Mouse (Mus musculus) heart, adult 2 months (tissue): ENCODE measurements around the gene Rnaseh2b. TPM values are rescaled to one million over a fixed set of nuclear protein-coding genes. Genes with fewer than 3 reads are reported as not detected.
A peak's percentile ranks its signal among the peaks of the same experiment; 100 is the strongest.

Experiments used
- DNase-seq, 2 experiments: peaks; one replicate each; pipeline ENCODE4 v3.0.0; 2021
- H3K27ac ChIP-seq: fragments of 200-600 bp; 2 replicates; pipeline ENCODE4 v1.8.1; 2022
- H3K27me3 ChIP-seq: fragments of 200-500 bp; 2 replicates; pipeline ENCODE4 v1.6.1; 2012; ENCODE audit warnings: mild to moderate bottlenecking, low read length, inconsistent platforms, mixed read lengths; ENCODE audit not compliant: control insufficient read depth, insufficient read depth
- H3K36me3 ChIP-seq: fragments of 200-500 bp; 2 replicates; pipeline ENCODE4 v1.6.1; 2012; ENCODE audit warnings: low read length, inconsistent platforms; ENCODE audit not compliant: control insufficient read depth, insufficient read depth
- H3K4me1 ChIP-seq: fragments of 200-500 bp; 2 replicates; pipeline ENCODE4 v1.6.1; 2011; ENCODE audit warnings: low read length; ENCODE audit not compliant: control insufficient read depth, insufficient read depth
- H3K4me3 ChIP-seq: fragments of 200-600 bp; 2 replicates; pipeline ENCODE4 v1.8.1; 2022
- H3K79me2 ChIP-seq: fragments of 200-500 bp; replicated peaks from 2 replicates; pipeline ENCODE4 v1.6.1; 2012; ENCODE audit warnings: mild to moderate bottlenecking, inconsistent platforms, low read length, moderate library complexity, mixed read lengths; ENCODE audit not compliant: control insufficient read depth, insufficient read depth
- H3K9ac ChIP-seq: fragments of 200-500 bp; 2 replicates; pipeline ENCODE4 v1.6.1; 2012; ENCODE audit warnings: low read depth, mild to moderate bottlenecking, control low read depth, inconsistent platforms, low read length, mixed read lengths
- CTCF ChIP-seq: fragments of 200-600 bp; IDR thresholded peaks from 2 replicates; pipeline ENCODE4 v1.8.1; 2022; ENCODE audit warnings: antibody characterized with exemption, mild to moderate bottlenecking, moderate library complexity
- EP300 ChIP-seq: fragments of 200-500 bp; IDR thresholded peaks from 2 replicates; pipeline ENCODE4 v1.6.1; 2011; ENCODE audit warnings: low read depth, low read length, control low read depth; ENCODE audit not compliant: insufficient read depth
- POLR2A ChIP-seq: fragments of 200-500 bp; IDR thresholded peaks from 2 replicates; pipeline ENCODE4 v1.6.1; 2011; ENCODE audit warnings: mild to moderate bottlenecking, low read depth, low read length, control low read depth; ENCODE audit not compliant: insufficient read depth
- WGBS: fragments of 180-500 bp; shearing (Covaris S2); methylation state at CpG from one replicate; pipeline ENCODE4 v1.1.7; 2018; 5-methylcytosine and 5-hydroxymethylcytosine counted together
- intact Hi-C: fragments of 180-260 bp; cut with DNase I; formaldehyde crosslinking; loops from one replicate; pipeline ENCODE4 v1.15.1; 2025
- polyA plus RNA-seq: library from polyadenylated mRNA; depleted of rRNA; stranded (reverse); fragments of >200 nt; gene quantifications from 2 replicates; pipeline ENCODE4 v1.2.3, GENCODE M21; 2012
- total RNA-seq, 2 experiments: library from RNA; stranded (reverse); gene quantifications; 2 replicates each; pipeline ENCODE4 v1.2.3; 2021

Rnaseh2b gene
- total and polyA plus RNA-seq, 3 experiments: 3.3 to 9.8 (median 9.3) TPM

DNA sequence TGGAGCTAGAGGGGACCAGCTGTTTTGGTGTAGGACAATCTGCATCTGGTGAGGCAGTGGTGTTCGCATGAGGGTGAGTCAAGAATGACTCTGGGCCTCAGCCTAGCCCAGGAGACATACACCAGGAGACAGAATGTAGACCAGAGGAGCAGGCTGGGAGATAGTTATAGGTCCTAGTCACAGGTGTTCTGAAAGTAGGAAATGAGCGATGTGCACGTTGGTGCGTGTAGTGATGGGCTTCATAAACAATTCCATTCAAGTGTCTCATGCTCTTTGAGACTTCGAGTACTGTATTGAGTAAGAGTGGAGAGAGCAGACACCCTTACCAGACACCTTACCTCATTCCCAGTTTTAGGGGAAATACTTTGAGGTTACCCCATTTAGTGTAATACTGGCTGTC, 61.4 kb downstream of the Rnaseh2b start:
- H3K27me3 ChIP-seq: no peaks in the 10 kb centered on the region
- H3K9ac ChIP-seq: no peak overlapping the region
- peaks cover 2% of the 10 kb centered on the region; the same call in 1 of the 2 replicates for H3K36me3 ChIP-seq
- TF ChIP-seq CTCF: no peak
- TF ChIP-seq EP300: no peak
- TF ChIP-seq POLR2A: no peak
- no peak overlapping the region for H3K4me3 ChIP-seq
- H3K4me1 ChIP-seq: peaks cover 3% of the 10 kb centered on the region
- intact Hi-C loops: loop anchor here (1.0 kb wide), 1 partner anchor 35 kb away; no protein-coding TSS in a partner anchor
- no peak overlapping the region for H3K27ac ChIP-seq
- no peaks in the 10 kb centered on the region for H3K79me2 ChIP-seq
- DNase-seq: no peak
- WGBS: 91% methylated on average over 5 of the region's 5 CpGs

- peaks cover 2% of the 10 kb centered on the region; the same call in 1 of the 2 replicates for H3K36me3 ChIP-seq
- H3K27me3 ChIP-seq: no peaks in the 10 kb centered on the region
- no peaks in the 10 kb centered on the region for H3K79me2 ChIP-seq
- no peaks in the 10 kb centered on the region; the same call in 1 of the 2 replicates for H3K4me1 ChIP-seq
- no peak for TF ChIP-seq CTCF
- TF ChIP-seq EP300: no peak
- TF ChIP-seq POLR2A: no peak
- H3K9ac ChIP-seq: no peak overlapping the region
- DNase-seq: no peak
- no peak overlapping the region for H3K4me3 ChIP-seq
- no peak overlapping the region for H3K27ac ChIP-seq
- 84% methylated on average over 7 of the region's 7 CpGs for WGBS
- intact Hi-C loops: no loop called here
Measured at GRCm38 (mm10) chr14:62355201-62355600, 62.8 kb downstream of the Rnaseh2b start.

GRCm38 (mm10) chr14:62361263-62361980, 69.0 kb downstream of the Rnaseh2b start:
- H3K36me3 ChIP-seq: peaks cover 2% of the 10 kb centered on the region; the same call in 1 of the 2 replicates
- WGBS: 68% methylated on average over 8 of the region's 8 CpGs

DNA sequence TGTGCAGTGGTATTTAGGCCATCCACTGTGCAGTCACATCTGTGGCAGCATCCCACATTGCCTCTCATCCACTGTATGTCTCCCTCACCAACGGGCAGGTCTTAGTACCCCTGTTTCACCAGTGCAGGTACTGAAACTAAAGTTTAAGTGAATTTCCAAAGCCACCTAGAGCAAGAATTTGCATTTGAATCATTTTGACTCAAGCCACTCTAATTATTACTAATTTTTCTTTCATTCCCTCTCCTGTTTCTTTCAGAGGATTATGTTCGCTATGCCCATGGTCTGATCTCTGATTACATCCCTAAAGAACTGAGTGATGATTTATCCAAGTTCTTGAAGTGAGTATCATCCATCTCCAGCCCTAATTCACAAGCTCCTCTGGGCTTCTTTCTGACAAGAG, 71.4 kb downstream of the Rnaseh2b start:
- no peak overlapping the region for H3K4me3 ChIP-seq
- DNase-seq: no peak
- H3K4me1 ChIP-seq: no peaks in the 10 kb centered on the region
- 98% methylated on average over 2 of the region's 2 CpGs for WGBS
- H3K36me3 ChIP-seq: no peaks in the 10 kb centered on the region
- H3K9ac ChIP-seq: no peak overlapping the region
- H3K27me3 ChIP-seq: no peaks in the 10 kb centered on the region
- TF ChIP-seq EP300 (no peak), POLR2A (no peak), CTCF (no peak)
- H3K79me2 ChIP-seq: no peaks in the 10 kb centered on the region
- H3K27ac ChIP-seq: no peak overlapping the region
- intact Hi-C loops: no loop called here

More at GRCm38 (mm10) chr14:62361263-62361980, 69.0 kb downstream of the Rnaseh2b start:
- TF ChIP-seq EP300 (no peak), CTCF (no peak), POLR2A (no peak)
- Histone ChIP-seq H3K27ac (no peak overlapping the region), H3K4me3 (no peak overlapping the region), H3K79me2 (no peaks in the 10 kb centered on the region), H3K27me3 (no peaks in the 10 kb centered on the region), H3K4me1 (no peaks in the 10 kb centered on the region; the same call in 1 of the 2 replicates), H3K9ac (no peak overlapping the region)
- DNase-seq: no peak
- intact Hi-C loops: no loop called here

- peaks cover 8% of the 10 kb centered on the region for H3K4me1 ChIP-seq
- no peak overlapping the region for H3K4me3 ChIP-seq
- DNase-seq: peak; percentile 56 to 64
- peak overlapping the region; percentile 62 for H3K27ac ChIP-seq
- peaks cover 2% of the 10 kb centered on the region; the same call in 1 of the 2 replicates for H3K36me3 ChIP-seq
- H3K79me2 ChIP-seq: no peaks in the 10 kb centered on the region
- no peak overlapping the region for H3K9ac ChIP-seq
- H3K27me3 ChIP-seq: no peaks in the 10 kb centered on the region
- 27% methylated on average over 6 of the region's 6 CpGs for WGBS
- TF ChIP-seq CTCF (no peak), POLR2A (no peak)
- intact Hi-C loops: loop anchor here (2.0 kb wide), 1 partner anchor 38 kb away; no protein-coding TSS in a partner anchor
Measured at GRCm38 (mm10) chr14:62370819-62371218, 78.4 kb downstream of the Rnaseh2b start.

DNA sequence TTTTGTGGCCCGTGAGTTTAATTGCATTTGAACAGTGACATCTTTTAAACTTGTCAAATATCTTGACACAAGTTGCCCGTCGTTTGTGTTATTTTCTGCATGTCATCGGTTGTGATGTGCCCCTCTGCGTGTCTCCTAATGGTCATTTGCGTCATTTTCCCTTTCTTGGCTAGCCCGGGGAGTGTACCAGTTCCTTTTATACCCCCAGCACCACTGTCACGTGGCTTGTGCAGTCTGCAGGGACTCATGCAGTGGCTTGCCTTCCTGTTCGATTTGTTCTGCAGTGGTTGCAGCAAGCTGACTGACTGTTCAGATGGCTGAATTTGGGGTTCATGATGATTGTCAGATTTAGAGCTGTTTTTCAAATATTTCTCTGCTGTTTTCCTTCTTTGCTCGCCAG, 81.6 kb downstream of the Rnaseh2b start:
- no peak overlapping the region for H3K27ac ChIP-seq
- H3K9ac ChIP-seq: no peak overlapping the region
- no peaks in the 10 kb centered on the region for H3K79me2 ChIP-seq
- no peak for DNase-seq
- TF ChIP-seq EP300 (no peak), POLR2A (no peak), CTCF (no peak)
- H3K27me3 ChIP-seq: no peaks in the 10 kb centered on the region
- 34% methylated on average over 10 of the region's 10 CpGs for WGBS
- peaks cover 2% of the 10 kb centered on the region; the same call in 1 of the 2 replicates for H3K36me3 ChIP-seq
- no peak overlapping the region for H3K4me3 ChIP-seq
- intact Hi-C loops: no loop called here
- peaks cover 8% of the 10 kb centered on the region for H3K4me1 ChIP-seq
